Mouse (Mus musculus) adrenal gland, postnatal 36 days (tissue): ENCODE results near the gene Pde6d. TPM values are rescaled to one million over a fixed set of nuclear protein-coding genes. Genes with fewer than 3 reads are reported as not detected.

Experiments
- DNase-seq, 2 experiments: peaks; one replicate each; pipeline ENCODE4 v3.0.0; 2021; ENCODE audit warnings: mixed read lengths in 1 of 2
- total RNA-seq, 2 experiments: library from RNA; stranded (reverse); gene quantifications; 2 replicates each; pipeline ENCODE4 v1.2.3; 2021

Pde6d gene
- total RNA-seq, 2 experiments from 2014 or later = 31.2 to 35.7 TPM

DNA sequence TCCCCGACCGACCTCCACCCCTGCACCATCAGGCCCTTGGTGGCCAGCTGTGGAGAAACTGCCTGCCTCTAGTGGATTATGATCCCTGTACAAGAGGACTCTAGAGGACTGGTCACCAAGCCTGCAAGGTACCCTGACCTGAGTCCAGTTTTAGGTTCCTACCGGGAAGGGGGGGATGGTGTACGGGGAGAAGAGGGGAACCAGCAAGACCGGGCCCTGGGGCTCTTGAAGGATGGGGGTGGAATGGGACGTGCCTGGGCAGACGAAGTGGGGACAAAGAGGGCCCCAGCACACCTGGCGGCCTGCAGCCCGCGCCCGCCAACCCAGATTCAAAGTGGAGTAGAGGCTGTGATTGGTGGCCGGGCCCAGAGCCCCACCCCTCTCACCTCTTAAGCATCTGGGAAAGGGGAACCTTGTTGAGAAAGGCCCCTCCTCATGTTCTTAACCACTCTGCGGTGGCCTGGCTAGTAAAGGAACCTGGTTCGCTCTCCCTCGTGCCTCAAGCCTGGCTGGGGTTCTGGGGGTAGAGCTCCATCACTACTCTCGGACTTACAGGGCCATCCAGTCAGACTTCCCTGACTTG lies 79.2 kb downstream of the Pde6d start:
- DNase-seq = no peak

DNA sequence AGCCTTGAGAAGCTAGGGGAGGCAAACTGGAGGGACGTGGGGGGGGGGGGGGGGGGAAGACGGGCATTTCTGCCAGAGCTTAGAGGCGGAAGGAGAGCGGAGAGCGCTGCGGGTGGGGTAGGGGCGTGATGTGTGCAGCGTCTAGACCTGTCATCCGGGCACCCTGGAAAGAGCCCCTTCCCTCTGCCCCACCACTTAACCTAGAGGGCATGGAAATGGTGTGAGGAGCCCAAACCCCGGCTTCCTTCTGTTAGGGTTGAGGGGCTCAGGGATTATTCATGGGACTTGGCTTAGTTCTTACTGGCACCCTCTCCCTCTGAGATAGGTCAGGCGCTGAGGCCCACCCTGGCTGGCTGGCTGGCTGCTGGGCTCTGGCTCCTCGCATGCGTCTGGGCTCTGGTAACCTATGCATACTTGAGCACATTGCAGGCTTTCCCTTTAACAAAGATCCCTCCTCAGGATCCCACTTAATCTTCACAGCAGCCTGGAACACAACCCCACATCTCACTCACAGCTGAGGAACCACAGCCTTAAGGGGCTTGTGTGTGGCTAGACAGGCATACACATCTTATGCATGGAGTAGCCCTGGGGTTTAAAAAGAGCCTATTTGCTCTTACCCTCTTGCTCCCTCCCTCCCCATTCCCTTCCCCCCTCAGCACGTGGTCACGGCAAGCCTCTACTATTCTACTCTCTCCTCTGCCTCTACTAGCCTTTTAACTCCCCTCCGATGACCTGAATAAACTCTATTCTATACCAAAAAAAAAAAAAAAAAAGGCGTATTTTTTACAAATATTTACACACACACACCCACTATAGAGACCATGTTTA lies 80.0 kb downstream of the Pde6d start:
- no peak for DNase-seq

DNA sequence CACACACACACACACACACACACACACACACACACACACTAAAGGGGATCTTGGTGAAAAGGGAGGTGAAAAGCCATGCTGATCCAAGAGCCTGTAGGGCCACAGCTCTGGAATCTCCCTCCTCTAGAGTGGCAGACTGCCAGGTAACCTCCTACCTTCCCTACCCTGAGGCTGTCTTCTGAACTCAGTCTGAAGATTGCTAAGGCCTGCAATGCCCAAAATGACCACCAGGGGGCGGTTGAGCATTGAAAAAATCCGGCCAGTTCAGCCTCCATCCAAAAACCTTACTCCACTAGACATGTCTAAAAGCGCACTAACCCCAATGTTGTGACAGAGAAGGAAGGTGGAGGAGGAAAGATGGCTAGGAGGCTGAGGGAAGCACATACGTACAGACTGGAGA lies 80.9 kb downstream of the Pde6d start:
- DNase-seq = peak; percentile 91 to 93

DNA sequence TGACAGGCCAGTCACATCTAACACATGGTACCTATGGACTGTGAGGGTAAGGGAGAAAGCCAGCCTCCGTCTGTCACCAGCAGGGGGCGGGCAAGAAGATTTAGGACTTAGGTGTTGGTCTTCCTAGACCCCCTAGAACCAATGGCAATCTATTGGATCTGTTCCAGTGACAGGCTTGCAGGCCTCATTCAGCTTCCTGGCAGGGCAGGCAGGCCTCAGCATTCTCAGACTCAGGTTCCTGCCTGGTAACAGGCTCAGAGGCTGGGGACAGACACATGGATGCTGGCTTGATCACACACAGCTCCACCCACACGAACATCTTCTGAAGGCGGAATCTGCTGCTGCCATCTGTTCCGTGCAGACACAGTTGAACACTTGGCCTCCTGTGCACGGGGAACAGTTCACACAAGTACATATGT lies 81.3 kb downstream of the Pde6d start:
- DNase-seq = peak; percentile 56 to 66

DNA sequence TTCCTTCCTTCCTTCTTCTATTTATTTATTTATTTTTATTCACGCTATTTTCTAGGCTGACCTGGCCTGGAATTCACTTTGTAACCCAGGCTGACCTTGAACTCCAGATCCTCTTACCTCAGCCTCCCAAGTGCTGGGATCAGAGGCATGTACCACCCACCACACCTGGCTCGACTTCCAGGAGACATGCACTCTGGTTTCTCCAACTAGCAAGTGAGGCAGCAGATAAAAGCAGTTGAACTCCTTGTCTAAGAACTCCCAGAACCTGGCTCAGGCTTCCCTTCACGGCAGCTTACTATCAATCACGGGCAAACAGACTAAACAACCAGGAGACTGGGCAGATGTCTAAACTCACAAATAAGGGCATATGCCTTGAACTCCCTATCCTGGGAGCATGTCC lies 81.7 kb downstream of the Pde6d start:
- DNase-seq = no peak

DNA sequence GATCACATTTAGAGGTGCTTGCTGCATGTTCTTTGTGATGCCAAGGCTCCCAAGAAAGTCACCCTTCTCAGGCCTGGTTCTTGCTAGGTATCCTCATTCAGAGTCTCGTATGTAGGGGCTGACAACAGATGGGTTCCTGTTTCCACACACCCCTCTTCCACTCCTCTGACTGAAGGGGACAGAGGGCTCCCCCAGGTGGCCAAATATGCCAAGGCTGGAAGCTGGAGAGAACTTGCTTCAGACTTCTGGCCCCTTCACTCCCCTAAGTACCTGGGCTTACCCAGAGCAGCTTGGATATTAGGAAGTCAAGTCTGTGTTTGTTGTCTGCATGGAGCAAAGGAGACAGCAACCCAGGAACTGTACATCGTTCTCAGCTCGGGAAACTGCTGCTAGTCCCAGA lies 82.5 kb downstream of the Pde6d start:
- peak; percentile 69 to 83 for DNase-seq

DNA sequence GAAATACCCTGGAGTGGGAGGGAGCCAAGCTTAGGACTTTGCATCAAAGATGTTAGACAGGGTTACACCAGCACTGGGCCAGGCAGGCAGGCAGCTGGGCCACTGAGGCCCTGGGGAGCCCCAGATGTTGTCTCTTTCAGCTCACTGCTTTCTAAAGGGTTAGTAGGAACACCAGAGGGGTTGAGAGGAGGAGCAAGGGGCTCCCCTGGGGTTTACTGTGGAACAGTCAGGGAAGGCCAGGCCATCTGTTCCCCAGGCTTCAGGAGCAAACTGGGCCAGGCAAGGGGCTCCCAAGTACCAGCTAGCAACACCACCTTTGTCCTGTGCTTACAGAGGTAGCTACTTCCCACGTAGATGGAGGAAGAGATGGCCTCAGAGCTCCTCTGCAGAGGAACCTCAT lies 83.8 kb downstream of the Pde6d start:
- DNase-seq = no peak

DNA sequence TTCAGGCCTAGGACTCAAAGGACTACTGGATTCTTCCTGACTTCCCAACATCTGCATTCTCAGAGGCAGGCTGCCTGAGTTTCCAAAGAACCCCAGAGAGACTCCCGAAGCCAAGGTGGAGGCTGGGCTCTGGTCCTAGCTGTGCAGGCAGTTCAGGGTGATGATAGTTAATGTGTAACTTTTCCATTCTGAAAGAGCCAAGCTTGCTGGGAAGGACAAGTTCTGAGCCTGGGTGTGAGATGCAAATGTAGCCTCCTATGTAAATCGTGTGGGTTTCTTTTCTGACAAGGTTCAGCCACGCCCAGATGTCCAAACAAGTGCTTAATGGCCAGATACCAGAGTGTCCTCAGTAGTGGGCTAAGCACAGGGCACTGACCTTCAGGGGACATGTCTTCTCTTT lies 84.4 kb downstream of the Pde6d start:
- no peak for DNase-seq

DNA sequence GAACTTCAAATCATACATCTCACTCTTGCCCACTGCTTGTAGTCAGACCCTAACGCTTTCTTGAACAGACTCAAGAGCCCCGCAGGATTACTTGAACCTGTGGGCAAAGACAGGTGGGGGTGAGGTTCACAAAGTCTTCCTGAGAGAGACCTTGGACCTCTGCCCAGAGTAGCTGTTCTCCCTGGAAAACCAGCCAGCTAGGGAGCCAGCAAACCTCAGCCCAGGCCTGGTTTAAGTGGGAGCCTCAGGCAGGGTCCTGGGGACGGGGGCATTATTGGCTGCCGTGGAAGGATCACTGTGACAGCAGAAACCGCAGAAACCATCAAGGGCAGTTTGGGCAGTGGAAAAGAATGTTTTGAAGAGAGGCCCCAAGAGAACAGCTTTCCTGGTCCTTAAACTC lies 85.1 kb downstream of the Pde6d start:
- peak in 1 of 2 experiments; percentile 65 for DNase-seq

DNA sequence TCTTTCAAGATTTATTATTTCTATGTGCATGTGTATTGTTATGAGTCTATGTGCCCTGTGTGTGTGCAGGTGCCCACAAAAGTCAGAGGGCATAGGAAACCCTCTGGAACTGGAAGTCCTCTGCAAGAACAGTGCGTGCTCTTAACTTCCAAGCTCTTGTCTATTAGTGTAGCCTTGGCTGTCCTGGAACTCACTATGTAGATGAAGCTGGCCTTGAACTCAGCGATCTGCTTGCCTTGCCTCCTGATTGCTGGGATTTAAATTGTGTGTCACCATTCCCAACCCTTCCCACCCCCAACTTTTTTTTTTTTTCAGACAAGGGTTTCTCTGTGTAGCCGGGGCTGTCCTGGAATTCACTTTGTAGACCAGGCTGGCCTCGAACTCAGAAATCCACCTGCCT lies 86.1 kb downstream of the Pde6d start:
- no peak for DNase-seq

DNA sequence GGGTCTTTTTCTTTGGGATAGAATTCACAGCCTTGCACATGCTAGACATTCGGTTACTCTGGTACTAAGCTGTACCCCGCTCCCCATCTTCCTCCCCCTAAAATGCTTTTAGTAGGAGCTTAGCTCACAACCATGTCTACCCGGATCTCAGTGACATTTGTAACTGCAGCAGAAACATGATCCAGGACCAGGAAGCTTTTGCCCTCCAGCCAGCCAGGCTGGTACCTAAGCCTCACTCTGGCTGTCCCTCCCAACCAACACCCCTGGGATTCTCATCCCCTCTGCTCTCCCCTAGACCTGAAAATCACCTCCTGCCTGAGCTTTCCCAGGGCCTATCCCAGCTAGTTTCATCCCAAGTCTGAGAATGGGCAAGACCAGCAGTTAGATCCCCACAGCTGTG lies 88.6 kb downstream of the Pde6d start:
- no peak for DNase-seq

Other genes with a start within 250 kb of the Pde6d start
- 100 to 1,000 TPM; 222 to 234 TPM for gene Ncl, start 223.2 kb downstream of the Pde6d start, total RNA-seq
- not detected for gene Nmur1, start 156.4 kb downstream of the Pde6d start, total RNA-seq
- gene Tex44, start 156.3 kb downstream of the Pde6d start, total RNA-seq = not detected
- gene Ptma, start 55.9 kb downstream of the Pde6d start, total RNA-seq = 100 to 1,000 TPM; 546 to 552 TPM
- gene Cops7b, start 275 bp upstream of the Pde6d start, total RNA-seq = 10 to 100 TPM; 12.7 to 13.0 TPM
- not detected for gene Nppc, start 87.9 kb upstream of the Pde6d start, total RNA-seq
- gene Dis3l2, start 121.2 kb upstream of the Pde6d start, total RNA-seq = 10 to 100 TPM; 12.2 to 19.3 TPM